Mouse (Mus musculus): Measurements from ENCODE around the gene Fads3.

GRCm38 (mm10) chr19:10071892-10072291 is 30.5 kb downstream of the Fads3 start:
- no peak for TF ChIP-seq CTCF (conservative IDR thresholded peaks at IDR 0.05; ENCODE audit: low read length)
- no peak for TF ChIP-seq NANOG (IDR thresholded peaks at IDR 0.05; ENCODE audit: borderline replicate concordance, low read length)

All from E14TG2a.4 (cell line).